Mouse (Mus musculus): ENCODE data around the gene Arntl2. TPM values are rescaled to one million over a fixed set of nuclear protein-coding genes. Genes with fewer than 3 reads are reported as not detected.

Arntl2 gene
- total and polyA plus RNA-seq, 2 experiments: 2.4 to 6.1 TPM

- no peaks in the 10 kb centered on the region for H3K79me2 ChIP-seq (ENCODE audit: control insufficient read depth, insufficient read depth, low read length)
- H3K4me1 ChIP-seq (ENCODE audit: control insufficient read depth, insufficient read depth, low read length): no peaks in the 10 kb centered on the region
- TF ChIP-seq CTCF (IDR thresholded peaks at IDR 0.05; ENCODE audit: low read depth, low read length) (no peak), POLR2A (IDR thresholded peaks at IDR 0.05; ENCODE audit: extremely low read depth, insufficient read depth, low read length) (no peak)
Measured at GRCm38 (mm10) chr6:146844867-146845266, 49.0 kb downstream of the Arntl2 start.

GRCm38 (mm10) chr6:146845347-146845746 is 49.5 kb downstream of the Arntl2 start:
- H3K4me1 ChIP-seq (ENCODE audit: control insufficient read depth, insufficient read depth, low read length): no peaks in the 10 kb centered on the region
- WGBS: 91% methylated on average over 5 of the region's 5 CpGs
- H3K9ac ChIP-seq (ENCODE audit: low read depth, low read length): no peak overlapping the region
- no peak overlapping the region for H3K27ac ChIP-seq (replicated peaks; ENCODE audit: insufficient read depth, low read depth, low read length)
- TF ChIP-seq CTCF (IDR thresholded peaks at IDR 0.05; ENCODE audit: low read depth, low read length): no peak
- no peak for TF ChIP-seq POLR2A (IDR thresholded peaks at IDR 0.05; ENCODE audit: extremely low read depth, insufficient read depth, low read length)
- no peak for DNase-seq (ENCODE audit: extremely low read depth, low read depth, low spot score)
- H3K27me3 ChIP-seq (ENCODE audit: control insufficient read depth, insufficient read depth, low read length): no peaks in the 10 kb centered on the region
- no peak overlapping the region for H3K4me3 ChIP-seq (ENCODE audit: insufficient read depth, low read depth, low read length)
- H3K79me2 ChIP-seq (ENCODE audit: control insufficient read depth, insufficient read depth, low read length): no peaks in the 10 kb centered on the region
- H3K36me3 ChIP-seq (ENCODE audit: control insufficient read depth, insufficient read depth, low read length): no peaks in the 10 kb centered on the region

More at GRCm38 (mm10) chr6:146844867-146845266, 49.0 kb downstream of the Arntl2 start:
- no peak for DNase-seq (ENCODE audit: extremely low read depth, low read depth, low spot score)
- Histone ChIP-seq H3K36me3 (ENCODE audit: control insufficient read depth, insufficient read depth, low read length) (no peaks in the 10 kb centered on the region), H3K9ac (ENCODE audit: low read depth, low read length) (no peak overlapping the region), H3K4me3 (ENCODE audit: insufficient read depth, low read depth, low read length) (no peak overlapping the region), H3K27ac (replicated peaks; ENCODE audit: insufficient read depth, low read depth, low read length) (no peak overlapping the region), H3K27me3 (ENCODE audit: control insufficient read depth, insufficient read depth, low read length) (no peaks in the 10 kb centered on the region)
- 93% methylated on average over 6 of the region's 6 CpGs for WGBS

GRCm38 (mm10) chr6:146845961-146846750 is 50.3 kb downstream of the Arntl2 start:
- DNase-seq (ENCODE audit: extremely low read depth, low read depth, low spot score): no peak
- H3K9ac ChIP-seq (ENCODE audit: low read depth, low read length): no peak overlapping the region
- no peaks in the 10 kb centered on the region for H3K79me2 ChIP-seq (ENCODE audit: control insufficient read depth, insufficient read depth, low read length)
- TF ChIP-seq POLR2A (IDR thresholded peaks at IDR 0.05; ENCODE audit: extremely low read depth, insufficient read depth, low read length) (no peak), CTCF (IDR thresholded peaks at IDR 0.05; ENCODE audit: low read depth, low read length) (no peak)
- H3K4me3 ChIP-seq (ENCODE audit: insufficient read depth, low read depth, low read length): no peak overlapping the region
- no peak overlapping the region for H3K27ac ChIP-seq (replicated peaks; ENCODE audit: insufficient read depth, low read depth, low read length)
- no peaks in the 10 kb centered on the region for H3K36me3 ChIP-seq (ENCODE audit: control insufficient read depth, insufficient read depth, low read length)
- no peaks in the 10 kb centered on the region for H3K27me3 ChIP-seq (ENCODE audit: control insufficient read depth, insufficient read depth, low read length)
- 70% methylated on average over 15 of the region's 15 CpGs for WGBS
- H3K4me1 ChIP-seq (ENCODE audit: control insufficient read depth, insufficient read depth, low read length): no peaks in the 10 kb centered on the region

DNA sequence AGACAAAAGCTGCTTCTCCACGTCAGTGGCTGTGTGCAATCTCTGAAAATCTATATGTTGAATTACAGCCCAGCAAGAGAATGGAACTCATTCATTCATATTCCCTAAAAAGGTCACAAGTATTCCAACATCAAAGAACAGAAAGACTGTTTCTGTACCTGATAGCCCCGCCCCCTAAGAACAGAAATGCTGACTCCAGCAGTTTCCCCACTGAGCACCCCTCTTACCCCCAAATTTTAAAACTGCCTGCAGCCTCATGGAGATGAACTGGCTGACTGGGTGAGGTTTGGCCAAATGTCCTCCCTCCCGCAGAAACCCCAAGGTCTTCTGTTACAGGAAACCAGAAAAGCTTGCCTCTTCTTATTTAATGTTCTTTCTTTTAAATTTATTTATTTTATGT is 51.5 kb downstream of the Arntl2 start:
- H3K9ac ChIP-seq (ENCODE audit: low read depth, low read length): no peak overlapping the region
- no peaks in the 10 kb centered on the region for H3K79me2 ChIP-seq (ENCODE audit: control insufficient read depth, insufficient read depth, low read length)
- H3K4me3 ChIP-seq (ENCODE audit: insufficient read depth, low read depth, low read length): no peak overlapping the region
- TF ChIP-seq CTCF (IDR thresholded peaks at IDR 0.05; ENCODE audit: low read depth, low read length) (no peak), POLR2A (IDR thresholded peaks at IDR 0.05; ENCODE audit: extremely low read depth, insufficient read depth, low read length) (no peak)
- H3K4me1 ChIP-seq (ENCODE audit: control insufficient read depth, insufficient read depth, low read length): no peaks in the 10 kb centered on the region
- H3K36me3 ChIP-seq (ENCODE audit: control insufficient read depth, insufficient read depth, low read length): no peaks in the 10 kb centered on the region
- no peaks in the 10 kb centered on the region for H3K27me3 ChIP-seq (ENCODE audit: control insufficient read depth, insufficient read depth, low read length)
- H3K27ac ChIP-seq (replicated peaks; ENCODE audit: insufficient read depth, low read depth, low read length): no peak overlapping the region
- 94% methylated on average over 3 of the region's 3 CpGs for WGBS
- DNase-seq (ENCODE audit: extremely low read depth, low read depth, low spot score): no peak

DNA sequence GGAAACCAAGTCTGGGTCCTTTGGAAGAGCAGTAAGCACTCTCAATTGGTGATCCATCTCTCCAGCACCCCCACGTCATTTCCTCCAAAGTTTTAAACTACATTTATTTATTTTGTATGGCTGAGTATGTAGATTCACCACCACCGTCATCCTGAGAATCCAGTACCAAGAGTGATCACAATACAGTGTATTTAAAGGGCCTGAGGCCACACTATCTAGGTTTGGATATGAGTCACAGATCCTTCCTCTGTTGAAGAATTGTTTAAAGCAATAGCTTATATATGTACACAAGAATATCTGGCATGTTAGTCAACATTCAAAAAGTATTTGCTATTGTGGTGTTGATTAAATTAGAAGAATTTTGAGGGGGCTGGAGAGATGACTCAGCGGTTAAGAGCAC is 52.4 kb downstream of the Arntl2 start:
- WGBS: 83% methylated on average over 3 of the region's 3 CpGs
- no peaks in the 10 kb centered on the region for H3K36me3 ChIP-seq (ENCODE audit: control insufficient read depth, insufficient read depth, low read length)
- no peak overlapping the region for H3K9ac ChIP-seq (ENCODE audit: low read depth, low read length)
- TF ChIP-seq POLR2A (IDR thresholded peaks at IDR 0.05; ENCODE audit: extremely low read depth, insufficient read depth, low read length) (no peak), CTCF (IDR thresholded peaks at IDR 0.05; ENCODE audit: low read depth, low read length) (no peak)
- no peaks in the 10 kb centered on the region for H3K4me1 ChIP-seq (ENCODE audit: control insufficient read depth, insufficient read depth, low read length)
- DNase-seq (ENCODE audit: extremely low read depth, low read depth, low spot score): no peak
- H3K4me3 ChIP-seq (ENCODE audit: insufficient read depth, low read depth, low read length): no peak overlapping the region
- no peaks in the 10 kb centered on the region for H3K27me3 ChIP-seq (ENCODE audit: control insufficient read depth, insufficient read depth, low read length)
- H3K79me2 ChIP-seq (ENCODE audit: control insufficient read depth, insufficient read depth, low read length): no peaks in the 10 kb centered on the region
- no peak overlapping the region for H3K27ac ChIP-seq (replicated peaks; ENCODE audit: insufficient read depth, low read depth, low read length)

GRCm38 (mm10) chr6:146850050-146850449 is 54.2 kb downstream of the Arntl2 start, which contains the start of gene Smco2:
TSS of gene Smco2 (plus strand) at chr6:146850104.
- 88% methylated on average over 4 of the region's 4 CpGs for WGBS
- no peak for TF ChIP-seq CTCF (IDR thresholded peaks at IDR 0.05; ENCODE audit: low read depth, low read length)
- TF ChIP-seq POLR2A (IDR thresholded peaks at IDR 0.05; ENCODE audit: extremely low read depth, insufficient read depth, low read length): no peak
- H3K79me2 ChIP-seq (ENCODE audit: control insufficient read depth, insufficient read depth, low read length): no peaks in the 10 kb centered on the region
- H3K27ac ChIP-seq (replicated peaks; ENCODE audit: insufficient read depth, low read depth, low read length): no peak within 1 kb of the TSS
- no peak within 1 kb of the TSS for H3K4me3 ChIP-seq (ENCODE audit: insufficient read depth, low read depth, low read length)
- no peak for DNase-seq (ENCODE audit: extremely low read depth, low read depth, low spot score)
- H3K9ac ChIP-seq (ENCODE audit: low read depth, low read length): no peak within 1 kb of the TSS
- H3K36me3 ChIP-seq (ENCODE audit: control insufficient read depth, insufficient read depth, low read length): no peaks in the 10 kb centered on the region
- H3K27me3 ChIP-seq (ENCODE audit: control insufficient read depth, insufficient read depth, low read length): no peaks in the 10 kb centered on the region
- H3K4me1 ChIP-seq (ENCODE audit: control insufficient read depth, insufficient read depth, low read length): no peaks in the 10 kb centered on the region

All from liver, adult 2 months (tissue).